Mouse (Mus musculus) c-Kit-positive CD71-positive TER-119-positive erythroid progenitor cells, embryonic 14.5 days (primary cell): Measurements from ENCODE around the gene Cav2.

ENCODE experiments used
- DNase-seq: peaks from one replicate; pipeline ENCODE4 v3.0.0-alpha.2; 2013; ENCODE audit warnings: low spot score

Gene Cav2

DNA sequence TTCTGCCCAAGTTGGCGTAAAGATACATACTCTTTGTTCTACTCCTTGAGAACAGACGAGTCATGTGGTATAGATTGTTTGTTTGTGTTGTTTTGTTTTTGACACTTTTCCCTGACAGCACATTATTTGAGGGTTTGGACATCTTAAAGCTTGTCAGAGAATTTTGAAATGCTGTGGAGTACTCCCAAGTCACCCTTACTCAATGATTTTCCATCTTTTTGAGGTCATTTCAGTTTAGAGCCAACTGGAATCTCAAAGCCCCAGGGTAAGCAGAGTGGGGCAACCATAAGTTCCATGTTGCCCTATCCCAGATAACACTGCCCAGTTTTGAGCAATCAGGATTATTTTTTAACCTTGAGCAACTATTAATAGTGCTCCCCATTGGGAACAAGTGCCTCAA is 33.3 kb downstream of the Cav2 start:
- DNase-seq, result no peak

- no peak for DNase-seq
These were observed 34.0 kb downstream of the Cav2 start for GRCm38 (mm10) chr6:17314659-17315616.

GRCm38 (mm10) chr6:17316294-17317166 is 35.5 kb downstream of the Cav2 start:
- DNase-seq, result no peak

DNA sequence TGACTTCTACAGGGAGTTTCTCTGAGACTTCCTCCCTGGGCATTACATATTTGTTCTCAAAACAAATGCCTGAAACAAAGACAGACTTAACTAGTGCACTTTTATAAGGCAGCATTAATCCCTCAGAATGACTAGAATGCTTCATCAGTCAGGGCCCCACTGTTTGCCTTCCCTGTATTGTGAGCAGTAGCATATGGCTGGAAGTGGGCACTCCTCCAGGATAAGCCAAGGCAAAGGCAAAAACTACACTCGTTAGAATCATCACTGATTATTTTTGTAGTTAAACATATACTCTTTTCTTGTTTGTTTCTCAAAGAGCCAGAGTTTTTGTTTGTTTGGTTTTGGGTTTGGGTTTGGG is 36.2 kb downstream of the Cav2 start:
- no peak for DNase-seq

DNA sequence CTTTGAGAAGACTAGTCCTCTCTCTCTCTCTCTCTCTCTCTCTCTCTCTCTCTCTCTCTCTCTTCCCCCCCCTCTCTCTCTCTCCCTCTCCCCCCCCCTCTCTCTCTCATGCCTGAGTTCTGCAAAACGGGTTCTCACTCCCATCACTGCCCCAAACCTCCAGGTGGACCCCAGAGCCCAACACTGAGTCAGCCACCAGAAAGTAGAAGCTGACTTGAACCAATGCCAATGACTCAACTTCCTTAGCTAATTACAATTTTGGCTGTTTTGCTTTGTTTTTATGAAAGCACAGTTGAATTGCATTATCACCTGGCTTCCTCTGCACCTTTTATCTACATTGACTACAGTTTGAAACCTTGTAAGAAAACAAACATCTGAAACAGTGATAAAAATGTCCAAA is 37.0 kb downstream of the Cav2 start:
- no peak for DNase-seq

DNA sequence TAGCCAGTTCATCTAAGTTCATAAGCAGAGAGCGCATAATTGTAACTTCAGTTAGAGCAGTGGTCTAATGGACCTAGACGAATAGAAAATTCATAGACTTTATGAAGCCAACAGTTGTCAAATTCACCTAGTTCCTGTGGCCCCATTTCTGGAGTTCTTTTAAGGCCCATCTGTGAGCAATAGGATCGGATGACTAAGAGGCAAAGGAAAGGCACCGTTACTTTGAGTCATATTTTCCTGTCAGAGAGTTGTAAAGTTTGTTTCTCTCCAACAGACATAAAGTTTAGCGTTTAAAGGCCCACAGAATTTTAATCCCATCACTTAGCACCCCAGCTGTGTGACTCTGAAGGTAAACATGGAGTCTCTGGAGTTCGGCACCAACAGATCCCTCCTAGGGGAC is 41.0 kb downstream of the Cav2 start:
- no peak for DNase-seq

- DNase-seq, result no peak
These were observed 46.2 kb downstream of the Cav2 start for GRCm38 (mm10) chr6:17327216-17327615.

- DNase-seq, result no peak
These were observed 48.8 kb downstream of the Cav2 start for GRCm38 (mm10) chr6:17329801-17330200.

DNA sequence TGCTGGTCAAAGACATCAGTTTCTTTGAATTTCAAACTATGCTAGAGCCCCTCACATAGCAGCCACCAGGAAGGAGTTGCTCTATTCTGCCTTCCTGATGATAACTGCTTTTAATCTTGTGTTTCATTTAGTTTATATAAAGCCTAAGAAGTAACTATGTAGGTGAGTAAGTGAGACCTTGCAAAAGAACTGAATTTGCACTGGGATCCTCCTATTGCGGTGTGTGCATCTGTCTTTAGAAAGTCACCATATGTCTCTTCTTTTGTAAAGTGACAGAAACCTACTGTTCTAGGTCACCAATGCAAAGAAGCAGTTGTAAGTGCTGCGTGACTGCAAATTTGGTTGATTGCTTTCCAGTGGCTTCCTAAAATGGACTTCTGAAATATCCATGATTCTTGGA is 56.7 kb downstream of the Cav2 start:
- no peak for DNase-seq
